Mouse (Mus musculus): ENCODE data around the gene Clcn1.

Gene Clcn1

DNA sequence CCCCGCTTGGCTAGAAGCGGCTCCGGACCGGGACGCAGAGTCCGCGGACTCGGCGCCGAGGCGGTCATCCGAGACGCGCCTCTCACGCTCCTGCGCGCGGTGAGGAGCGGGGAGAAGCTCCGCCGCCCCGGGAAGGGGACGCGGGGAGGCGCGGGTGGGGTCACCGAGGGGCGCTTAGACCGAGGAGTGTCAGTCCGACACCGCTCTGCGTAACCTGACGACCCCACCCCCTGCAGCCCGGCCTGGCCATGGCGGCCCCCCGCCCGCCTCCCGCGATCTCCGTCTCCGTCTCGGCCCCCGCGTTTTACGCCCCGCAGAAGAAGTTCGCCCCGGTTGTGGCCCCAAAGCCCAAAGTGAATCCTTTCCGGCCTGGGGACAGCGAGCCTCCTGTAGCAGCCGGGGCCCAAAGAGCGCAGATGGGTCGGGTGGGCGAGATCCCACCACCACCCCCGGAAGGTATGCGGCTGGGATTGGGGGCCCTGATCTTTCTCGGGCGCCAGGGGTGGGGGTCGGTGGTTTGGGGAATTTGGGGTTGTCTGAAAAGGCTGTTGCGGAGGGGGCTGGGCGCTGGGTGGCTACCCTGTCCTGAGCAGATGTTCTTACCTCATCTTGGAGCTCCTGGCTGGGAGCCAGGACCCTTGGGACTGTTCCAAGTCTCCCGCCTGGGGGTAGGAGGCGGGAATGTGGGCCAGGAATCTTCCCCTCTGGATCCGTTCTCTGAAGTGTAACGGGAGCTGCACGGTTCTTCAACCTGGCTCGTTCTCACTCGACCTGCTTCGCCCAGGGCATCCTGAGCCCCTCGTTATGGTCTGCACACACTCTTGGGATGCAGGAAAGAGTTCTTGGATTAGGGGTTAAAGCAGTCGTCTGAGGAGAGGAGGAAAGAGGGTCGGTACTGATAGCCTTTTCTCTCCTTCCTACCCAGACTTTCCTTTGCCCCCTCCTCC is 63.8 kb downstream of the Clcn1 start:
- peak; percentile 42 for DNase-seq (ENCODE audit: low read depth, low spot score)

GRCm38 (mm10) chr6:42350968-42351775 is 64.7 kb downstream of the Clcn1 start:
- no peak for DNase-seq (ENCODE audit: low read depth, low spot score)

DNA sequence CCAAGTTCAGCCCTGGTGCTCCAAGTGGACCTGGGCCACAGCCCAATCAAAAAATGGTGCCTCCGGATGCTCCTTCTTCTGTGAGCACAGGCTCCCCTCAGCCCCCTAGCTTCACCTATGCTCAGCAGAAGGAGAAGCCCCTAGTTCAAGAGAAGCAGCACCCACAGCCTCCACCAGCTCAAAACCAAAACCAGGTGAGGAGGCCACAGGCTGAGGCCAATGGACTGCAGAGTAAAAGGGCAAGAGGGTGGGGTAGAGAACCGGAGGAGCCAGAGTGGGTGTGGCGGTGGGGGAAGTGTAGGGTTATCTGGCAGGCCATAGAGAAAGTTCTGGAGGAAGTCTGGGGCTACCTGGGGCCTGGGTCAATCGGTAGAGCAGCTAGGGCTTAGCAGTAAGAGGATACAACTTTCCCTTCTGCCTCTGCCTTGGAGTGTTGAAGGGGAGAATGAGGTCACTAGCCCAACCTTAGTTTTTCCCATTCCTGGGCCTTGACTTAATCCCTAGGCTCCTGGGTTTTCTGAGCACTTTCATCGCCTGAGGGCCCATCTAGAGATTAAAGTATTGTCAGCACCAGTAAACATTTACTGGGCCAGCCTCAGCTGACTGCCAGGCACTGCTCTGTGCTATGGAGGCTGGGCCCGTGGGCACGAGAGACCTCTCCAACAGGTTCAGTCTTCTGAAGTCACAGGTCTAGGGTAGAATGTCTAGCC is 65.4 kb downstream of the Clcn1 start:
- DNase-seq (ENCODE audit: low read depth, low spot score) = no peak

- DNase-seq (ENCODE audit: low read depth, low spot score) = no peak
Measured at GRCm38 (mm10) chr6:42352486-42352846, 66.0 kb downstream of the Clcn1 start.

GRCm38 (mm10) chr6:42353180-42353579 is 66.7 kb downstream of the Clcn1 start:
- DNase-seq (ENCODE audit: low read depth, low spot score) = no peak

GRCm38 (mm10) chr6:42354076-42355019 is 67.9 kb downstream of the Clcn1 start:
- DNase-seq (ENCODE audit: low read depth, low spot score) = no peak

GRCm38 (mm10) chr6:42355366-42355765 is 68.9 kb downstream of the Clcn1 start:
- no peak for DNase-seq (ENCODE audit: low read depth, low spot score)

- no peak for DNase-seq (ENCODE audit: low read depth, low spot score)
Measured at GRCm38 (mm10) chr6:42355794-42356600, 69.5 kb downstream of the Clcn1 start.

GRCm38 (mm10) chr6:42356913-42357312 is 70.4 kb downstream of the Clcn1 start:
- no peak for DNase-seq (ENCODE audit: low read depth, low spot score)

- no peak for DNase-seq (ENCODE audit: low read depth, low spot score)
Measured at GRCm38 (mm10) chr6:42357901-42358300, 71.4 kb downstream of the Clcn1 start.

DNA sequence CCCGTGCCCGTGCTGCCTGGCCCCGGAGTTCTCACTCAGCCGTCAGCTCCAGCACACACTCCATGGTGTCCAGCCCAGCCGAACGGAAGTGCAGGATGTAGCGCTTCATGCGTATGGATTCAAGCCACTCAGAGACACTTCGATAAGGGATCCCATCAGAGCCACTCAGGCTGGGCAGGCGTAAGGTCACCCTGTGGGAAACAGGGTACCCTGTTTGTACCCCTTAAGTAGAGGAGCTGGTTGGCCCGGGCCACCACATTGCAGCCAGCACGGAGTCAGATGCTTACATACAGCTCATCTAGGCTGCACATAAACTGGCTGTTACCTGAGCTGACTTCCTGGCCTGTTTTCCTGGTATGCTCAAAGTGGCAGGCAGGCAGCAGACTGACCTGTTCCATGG is 72.4 kb downstream of the Clcn1 start:
- no peak for DNase-seq (ENCODE audit: low read depth, low spot score)

- DNase-seq (ENCODE audit: low read depth, low spot score) = no peak
Measured at GRCm38 (mm10) chr6:42359364-42360147, 73.1 kb downstream of the Clcn1 start.

GRCm38 (mm10) chr6:42360231-42360840 is 73.9 kb downstream of the Clcn1 start:
- DNase-seq (ENCODE audit: low read depth, low spot score) = no peak

DNA sequence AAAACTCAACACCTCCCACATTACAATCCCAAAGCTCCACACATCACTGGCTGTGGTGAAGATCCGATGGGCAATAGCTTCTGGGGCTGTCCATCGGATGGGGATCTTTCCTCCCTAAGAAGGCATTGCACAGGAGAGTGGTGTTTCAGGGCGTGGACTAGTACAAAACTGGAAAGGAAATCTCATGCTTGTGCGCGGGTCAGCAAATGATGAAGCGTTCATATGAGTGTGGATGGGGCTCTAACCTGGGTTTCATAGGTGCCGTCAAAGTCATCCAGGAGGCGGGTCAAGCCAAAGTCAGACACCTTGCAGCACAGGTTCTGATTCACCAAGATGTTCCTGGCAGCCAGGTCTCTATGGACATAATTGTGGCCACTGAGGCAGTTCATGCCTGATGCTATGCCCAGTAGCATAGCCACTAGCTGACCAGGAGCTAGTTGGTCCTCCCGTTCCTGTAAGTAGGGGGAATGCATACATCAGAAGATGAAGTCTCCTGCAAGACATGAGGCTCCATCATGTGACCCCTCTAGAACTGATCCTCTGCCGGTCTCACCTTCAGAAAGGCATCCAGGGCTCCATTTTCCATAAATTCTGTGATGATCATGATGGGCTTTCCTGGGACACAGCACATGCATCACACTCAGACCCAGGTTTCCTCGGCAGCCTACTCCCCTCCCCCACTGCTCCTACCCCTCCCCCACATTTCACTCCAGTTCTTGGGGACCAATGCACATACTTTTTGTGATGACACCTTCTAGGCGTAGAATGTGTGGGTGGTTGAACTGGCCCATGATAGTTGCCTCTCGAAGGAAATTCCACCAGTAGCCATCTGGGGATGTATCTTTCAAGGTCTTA is 74.8 kb downstream of the Clcn1 start:
- DNase-seq (ENCODE audit: low read depth, low spot score) = no peak

DNA sequence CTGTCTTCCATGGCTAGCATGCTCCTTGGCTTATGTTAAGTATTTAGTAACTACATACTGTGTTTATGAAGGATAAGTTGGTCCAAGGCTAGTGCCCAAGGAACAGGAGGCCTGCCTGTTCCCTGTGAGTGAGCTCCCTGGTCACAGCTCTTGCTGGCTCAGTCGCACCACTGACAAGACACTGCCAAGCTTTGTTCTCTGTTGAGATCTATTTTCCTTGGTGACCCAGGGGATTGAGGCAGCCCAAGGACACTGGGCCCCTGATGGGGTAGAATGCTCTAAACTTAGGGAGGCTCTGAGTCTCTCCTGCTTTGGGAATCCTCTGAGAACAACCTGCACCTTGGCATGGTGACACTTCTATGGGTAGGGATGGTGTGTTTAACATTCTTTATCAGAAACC is 75.6 kb downstream of the Clcn1 start:
- DNase-seq (ENCODE audit: low read depth, low spot score) = no peak

DNA sequence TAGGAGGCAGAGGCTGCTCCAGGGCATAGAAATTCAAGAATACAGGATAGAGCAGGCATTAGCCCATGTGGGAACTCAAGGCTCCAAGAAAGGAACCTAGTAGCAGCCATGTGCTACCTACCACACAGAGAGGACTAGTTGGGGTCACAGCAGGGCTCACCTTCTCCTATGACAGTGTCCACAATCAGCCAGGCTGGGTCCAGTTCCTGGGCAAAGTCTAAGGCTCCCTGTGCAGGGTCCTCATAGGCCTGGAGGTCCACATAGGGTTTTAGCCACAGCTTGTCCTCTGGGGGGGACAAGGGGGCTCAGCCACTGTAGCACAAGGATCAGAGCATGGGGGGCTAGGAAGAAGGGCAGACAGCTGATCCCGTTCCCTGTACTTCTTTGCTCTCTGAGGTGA is 76.0 kb downstream of the Clcn1 start:
- DNase-seq (ENCODE audit: low read depth, low spot score) = no peak

- DNase-seq (ENCODE audit: low read depth, low spot score) = no peak
Measured at GRCm38 (mm10) chr6:42362974-42363373, 76.5 kb downstream of the Clcn1 start.

DNA sequence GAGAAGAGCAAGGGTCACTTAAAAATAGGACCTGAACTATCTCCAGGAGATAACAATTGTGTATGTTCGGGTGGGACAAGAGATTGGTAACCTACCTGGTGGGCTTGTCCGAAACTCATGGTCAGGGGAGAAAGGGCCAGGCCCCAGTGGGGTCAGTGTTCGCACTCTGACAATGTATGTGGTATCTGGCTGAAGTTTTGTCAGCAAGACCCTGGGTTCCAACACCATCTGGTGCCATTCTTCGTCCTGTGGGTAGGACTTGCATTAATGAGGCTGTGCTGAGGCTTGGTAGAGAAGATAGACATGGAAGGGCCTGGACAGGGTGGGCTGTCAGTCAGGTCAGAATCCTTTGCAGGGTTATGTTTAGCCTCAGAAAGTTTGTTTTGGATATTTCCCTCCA is 77.6 kb downstream of the Clcn1 start:
- DNase-seq (ENCODE audit: low read depth, low spot score) = no peak

Measured in WW6 (cell line).